27 mouse cellular contexts compared by ENCODE assay signal in genomic region chr3:121719701-121720100, GRCm38 (mm10). TPM values are rescaled to one million over a fixed set of nuclear protein-coding genes. Genes with fewer than 3 reads are reported as not detected.
A peak's percentile ranks its signal among the peaks of the same experiment; 100 is the strongest.
DNase-seq lines count a peak whose midpoint lies in the region; TF ChIP-seq lines count a peak whose summit lies in the region.
"Had no signal": no experiment of that assay in that cellular context is flagged by ENCODE, and none has a peak within 500 bp of the region (broad histone marks: within the 10 kb centered on the region; RNA-seq: fewer than 3 reads in every experiment).

No protein-coding gene starts in this region.

- intact Hi-C loops in left cerebral cortex, adult 2 months (cut with DNase I), result loop anchor here (10.0 kb wide), 1 partner anchor 415 kb away; no protein-coding TSS in a partner anchor

- H3K27ac ChIP-seq in left cerebral cortex, adult 2 months, result peak overlapping the region; percentile 42
- peak overlapping the region; percentile 62 for H3K27ac ChIP-seq in brown adipose tissue, adult 24 weeks (replicated peaks; ENCODE audit: low read depth, low read length)
- H3K27ac ChIP-seq: embryonic facial prominence, embryonic 10.5 days; embryonic facial prominence, embryonic 12.5 days; forebrain, embryonic 13.5 days; forebrain, embryonic 15.5 days had no signal

- H3K4me3 ChIP-seq in left cerebral cortex, adult 2 months, result no peak overlapping the region
- no peak overlapping the region for H3K4me3 ChIP-seq in brown adipose tissue, adult 24 weeks (ENCODE audit: insufficient read depth, low read depth, low read length)
- H3K4me3 ChIP-seq: embryonic facial prominence, embryonic 10.5 days; embryonic facial prominence, embryonic 12.5 days; forebrain, embryonic 13.5 days; forebrain, embryonic 15.5 days had no signal

- no peak for TF ChIP-seq CTCF in left cerebral cortex, adult 2 months (IDR thresholded peaks at IDR 0.05)

- H3K4me1 ChIP-seq in brown adipose tissue, adult 24 weeks (ENCODE audit: control insufficient read depth, insufficient read depth, insufficient read length, low read length), result peaks cover 13% of the 10 kb centered on the region

- DNase-seq in heart, adult 11 months, result peak; percentile 74
- DNase-seq in heart, adult 9 months (ENCODE audit: low spot score in 2 of 2), result no peak
- no peak for DNase-seq in left cerebral cortex, adult 2 months (ENCODE audit: extremely low spot score in 1 of 2, low spot score in 2 of 2)
- no peak for DNase-seq in left cerebral cortex, adult 9 months (ENCODE audit: low spot score in 2 of 2)
- no peak for DNase-seq in adrenal gland, adult 18-20 months (ENCODE audit: low spot score in 2 of 2)
- DNase-seq: adrenal gland, adult 2 months; adrenal gland, postnatal 10 days; adrenal gland, postnatal 25 days; cerebellum, adult 11-12 months; cerebellum, adult 2 months; cerebellum, adult 9-10 months; cerebellum, postnatal 10 days; cerebellum, postnatal 25 days; forebrain, postnatal 0 days had no signal

RNA-seq across cellular contexts. Expression of gene F3, which starts 3.6 kb away (rescaled TPM):
- 10 to 100 TPM; 49.4 to 61.8 TPM for total RNA-seq in left cerebral cortex, adult 2 months (2021)
- 32.7 and 54.0 TPM in 2 replicates for polyA plus RNA-seq in brown adipose tissue, adult 24 weeks (2012; ENCODE audit: insufficient read depth, insufficient read length, missing spikeins)
- 10 to 100 TPM in 1 of 2 experiments, 1 to 10 TPM in 1; 7.9 to 16.6 TPM for total RNA-seq in adrenal gland, adult 18-20 months (2021)
- total RNA-seq: MEL had no signal

RNA-seq across cellular contexts. Expression of gene 4930432M17Rik, which starts 49.1 kb away (rescaled TPM):
- total RNA-seq in left cerebral cortex, adult 2 months (2021), result not detected
- not detected in 2 replicates for polyA plus RNA-seq in brown adipose tissue, adult 24 weeks (2012; ENCODE audit: insufficient read depth, insufficient read length, missing spikeins)
- total RNA-seq in adrenal gland, adult 18-20 months (2021), result not detected
- total RNA-seq: adrenal gland, adult 2 months; adrenal gland, postnatal 10 days; adrenal gland, postnatal 25 days; adrenal gland, postnatal 4 days; ES-E14; forebrain, postnatal 0 days; MEL had no signal
- polyA plus RNA-seq: adrenal gland, adult 2 months; brain, embryonic 14.5 days; C2C12; cerebellum, adult 2 months; cortical plate, adult 2 months; embryonic facial prominence, embryonic 10.5 days; embryonic facial prominence, embryonic 12.5 days; embryonic facial prominence, embryonic 14.5 days; forebrain, embryonic 11.5 days; forebrain, embryonic 13.5 days; forebrain, embryonic 15.5 days; forebrain, postnatal 0 days had no signal
